Mouse (Mus musculus): ENCODE measurements around the gene Pxt1.

Gene Pxt1

DNA sequence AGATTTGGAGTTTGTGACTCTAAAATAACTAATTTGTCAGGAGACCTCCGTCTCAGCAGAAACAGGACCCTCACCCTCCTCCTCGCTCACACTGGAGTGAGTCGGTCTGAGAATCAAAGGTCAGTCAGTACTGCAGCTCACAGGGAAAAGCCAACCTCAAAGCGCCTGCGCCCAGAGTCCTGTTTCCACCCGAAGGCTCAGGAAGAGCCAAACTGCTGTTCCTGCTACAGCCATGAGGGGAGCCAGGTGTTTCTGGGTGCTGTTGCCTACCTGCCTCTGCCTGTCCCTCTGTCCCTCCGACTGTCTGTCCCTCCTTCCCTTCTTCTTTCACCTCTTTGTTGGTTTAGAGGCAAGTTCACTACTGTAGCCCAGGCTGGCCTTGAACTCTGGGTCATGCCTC, 33.5 kb downstream of the Pxt1 start:
- DNase-seq, result peak; percentile 59

GRCm38 (mm10) chr17:28909252-28909941, 34.2 kb downstream of the Pxt1 start:
- DNase-seq, result peak; percentile 72

GRCm38 (mm10) chr17:28907959-28908358, 35.7 kb downstream of the Pxt1 start:
- DNase-seq, result no peak

GRCm38 (mm10) chr17:28905377-28905916, 38.2 kb downstream of the Pxt1 start:
- no peak for DNase-seq

- peak; percentile 65 for DNase-seq
Measured at GRCm38 (mm10) chr17:28904546-28905376, 38.9 kb downstream of the Pxt1 start.

DNA sequence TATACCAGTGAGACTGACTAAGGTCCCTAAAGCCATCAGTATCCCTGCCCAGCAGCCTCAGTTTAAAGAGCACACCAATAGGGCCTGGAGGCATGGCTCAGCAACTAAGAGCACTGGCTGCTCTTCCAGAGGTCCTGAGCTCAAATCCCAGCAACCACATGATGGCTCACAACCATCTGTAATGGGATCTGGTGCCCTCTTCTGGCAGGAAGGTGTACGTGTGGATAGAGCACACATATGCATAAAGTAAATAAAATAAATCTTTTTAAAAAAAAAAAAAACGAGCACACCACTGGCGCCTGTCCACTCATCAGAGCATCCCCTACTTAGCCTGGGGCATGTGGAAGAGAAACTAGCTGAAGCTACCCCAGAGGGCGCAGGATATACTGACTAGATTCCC, 42.1 kb downstream of the Pxt1 start:
- no peak for DNase-seq

DNA sequence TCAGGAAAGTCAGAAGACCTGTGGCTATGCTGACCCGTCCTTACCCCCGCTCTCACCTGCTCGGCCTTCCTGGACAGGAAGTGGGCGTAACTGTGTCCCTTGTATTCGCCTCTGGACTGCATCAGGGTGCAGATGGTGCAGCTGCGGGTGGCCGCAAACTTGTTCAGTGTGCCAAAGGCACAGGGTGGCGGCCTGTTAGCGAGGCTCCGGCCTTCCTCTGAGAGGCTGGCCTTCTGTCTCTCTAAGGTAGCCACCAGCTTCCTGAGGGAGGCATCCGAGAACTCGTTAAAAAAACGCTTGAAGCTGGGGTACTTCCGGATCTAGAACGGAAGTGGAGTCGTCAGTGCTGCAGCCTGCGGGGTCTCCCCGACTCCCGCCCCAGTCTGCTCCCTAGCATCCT, 44.2 kb downstream of the Pxt1 start:
- no peak for DNase-seq

- DNase-seq, result no peak
Measured at GRCm38 (mm10) chr17:28898249-28898648, 45.4 kb downstream of the Pxt1 start.

- no peak for DNase-seq
Measured at GRCm38 (mm10) chr17:28897817-28898216, 45.8 kb downstream of the Pxt1 start.

- no peak for DNase-seq
Measured at GRCm38 (mm10) chr17:28896095-28896780, 47.4 kb downstream of the Pxt1 start.

- no peak for DNase-seq
Measured at GRCm38 (mm10) chr17:28895217-28895875, 48.3 kb downstream of the Pxt1 start.

DNA sequence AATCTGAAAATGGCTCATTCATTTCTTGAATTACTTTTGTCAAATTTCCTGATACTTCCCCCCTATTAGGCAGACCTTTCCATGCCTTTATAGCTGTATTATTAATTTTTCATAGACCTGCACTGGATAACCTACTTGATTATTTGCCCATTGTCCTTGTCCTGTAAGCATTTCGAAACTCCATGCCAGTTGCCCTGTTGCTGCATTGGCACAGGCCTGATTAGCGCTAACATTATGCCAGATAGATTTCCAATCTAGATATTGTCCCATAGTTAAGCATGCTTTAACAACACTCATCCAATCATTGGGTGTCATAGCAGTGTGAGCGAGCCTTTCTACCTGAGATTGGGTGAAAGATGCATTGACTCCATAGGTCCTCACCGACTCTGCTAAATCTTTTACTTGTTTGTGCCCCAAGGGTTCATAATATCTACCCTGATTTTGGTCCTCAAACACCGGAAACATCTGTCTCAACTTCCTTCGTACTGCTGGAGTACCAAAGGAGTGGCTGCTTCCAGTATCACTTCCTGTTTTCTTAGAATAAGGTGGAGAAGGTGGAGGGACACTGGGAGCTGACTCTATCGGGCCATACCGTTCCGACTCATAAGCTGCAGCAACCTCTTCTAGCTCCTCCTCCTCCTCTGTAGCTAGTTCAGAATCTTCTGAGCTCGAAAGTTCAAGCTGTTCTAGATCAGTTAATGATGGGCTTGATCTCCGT, 49.4 kb downstream of the Pxt1 start:
- no peak for DNase-seq

GRCm38 (mm10) chr17:28886266-28886665, 57.4 kb downstream of the Pxt1 start:
- no peak for DNase-seq

DNA sequence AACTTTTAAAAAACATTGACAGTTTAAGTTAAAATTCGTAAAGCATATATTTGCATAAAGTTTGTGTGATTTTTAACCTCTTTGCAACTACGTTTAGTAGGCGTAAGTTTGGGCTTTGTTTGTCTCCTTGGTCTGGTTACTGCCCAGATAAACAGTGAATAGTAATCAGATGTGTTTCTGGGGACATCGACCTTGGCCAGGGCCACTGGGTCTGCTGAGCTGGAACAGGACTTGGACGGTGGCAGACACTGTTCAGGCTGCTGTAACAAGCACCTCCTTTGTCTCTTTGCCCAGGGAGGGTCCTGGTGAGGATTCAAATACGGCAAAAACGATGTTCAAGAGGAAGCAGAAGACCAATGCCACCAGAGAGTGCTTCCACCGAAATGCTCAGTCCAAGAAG, 58.4 kb downstream of the Pxt1 start:
- no peak for DNase-seq

Measured in kidney, postnatal 14 days (tissue).